Mouse (Mus musculus): ENCODE results near the gene Ebf4. TPM values are rescaled to one million over a fixed set of nuclear protein-coding genes. Genes with fewer than 3 reads are reported as not detected.

Gene Ebf4
- total RNA-seq, 2 experiments from 2014 or later: 11.3 to 11.8 TPM

DNA sequence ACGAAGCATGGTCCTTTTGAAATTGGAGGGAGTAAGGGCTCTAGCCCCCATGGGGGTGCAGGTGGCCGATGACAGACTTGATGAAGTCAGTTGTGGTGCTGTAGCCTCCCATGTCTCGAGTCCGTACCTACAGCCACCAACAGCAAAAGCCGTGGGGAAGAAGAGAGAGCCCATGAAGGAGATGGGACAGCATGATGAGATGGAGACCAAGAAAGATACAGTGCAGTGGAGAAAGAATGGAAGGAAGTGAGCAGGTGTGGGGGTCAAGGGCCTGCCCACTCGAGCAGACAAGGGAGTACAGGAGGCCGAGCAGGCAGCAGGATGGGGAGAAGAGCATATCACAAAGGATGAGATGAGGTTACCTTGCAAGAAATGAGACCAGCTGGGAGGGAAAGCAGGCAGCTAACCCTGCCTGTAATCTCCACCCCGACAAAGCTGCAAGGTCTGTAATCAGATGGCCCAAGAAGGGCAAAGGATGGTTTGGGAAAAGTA lies 15.3 kb upstream of the Ebf4 start:
- no peak for DNase-seq (ENCODE audit: low spot score in 2 of 2)
- Histone ChIP-seq H3K27ac (peak overlapping the region; percentile 81), H3K4me3 (no peak overlapping the region; the same call in 1 of the 2 replicates)
- TF ChIP-seq CTCF (conservative IDR thresholded peaks at IDR 0.05): no peak

DNA sequence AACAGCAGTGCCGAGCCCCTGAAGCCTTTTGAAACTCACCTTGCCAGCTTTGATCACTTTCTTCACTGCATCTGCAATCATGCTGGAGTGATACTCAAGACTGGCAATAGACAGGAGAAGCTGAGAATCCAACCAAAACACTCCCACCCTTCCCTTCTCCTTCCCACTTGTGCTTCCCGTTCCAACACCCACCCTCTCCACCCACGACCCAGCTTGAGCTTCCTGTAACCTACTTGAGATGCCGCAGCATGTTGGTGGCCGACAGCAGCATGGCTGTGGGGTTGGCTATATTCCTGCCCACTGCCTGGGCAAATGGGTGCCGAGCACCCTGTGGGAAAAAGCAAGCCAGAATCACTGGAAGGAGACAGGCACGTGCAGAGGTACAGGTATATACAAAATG lies 14.7 kb upstream of the Ebf4 start:
- DNase-seq (ENCODE audit: low spot score in 2 of 2): peak; percentile 55 to 72
- no peak for TF ChIP-seq CTCF (conservative IDR thresholded peaks at IDR 0.05)
- peak overlapping the region; percentile 6; the same call in 1 of the 2 replicates for H3K4me3 ChIP-seq
- H3K27ac ChIP-seq: peak overlapping the region; percentile 81

DNA sequence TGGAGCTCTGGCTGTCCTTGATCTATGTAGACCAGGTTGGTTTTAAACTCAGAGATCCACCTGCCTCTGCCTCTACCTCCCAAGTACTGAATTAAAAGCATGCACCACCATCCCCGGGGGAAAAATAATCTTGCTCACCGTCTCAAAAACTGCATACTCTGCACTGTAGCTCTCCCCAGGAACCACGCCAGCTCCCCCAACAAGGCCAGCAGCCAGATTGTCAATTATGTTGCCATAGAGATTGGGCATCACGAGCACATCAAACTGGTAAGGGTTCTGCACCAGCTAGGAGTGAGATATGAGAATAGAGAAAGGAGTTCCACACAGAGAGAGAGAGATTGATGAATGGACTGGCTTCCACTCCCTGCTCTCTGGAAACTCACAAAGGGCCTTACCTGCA lies 14.2 kb upstream of the Ebf4 start:
- Histone ChIP-seq H3K4me3 (peak overlapping the region; percentile 6; the same call in 1 of the 2 replicates), H3K27ac (peak overlapping the region; percentile 81)
- peak; percentile 69 for DNase-seq (ENCODE audit: low spot score in 2 of 2)
- TF ChIP-seq CTCF (conservative IDR thresholded peaks at IDR 0.05): no peak

DNA sequence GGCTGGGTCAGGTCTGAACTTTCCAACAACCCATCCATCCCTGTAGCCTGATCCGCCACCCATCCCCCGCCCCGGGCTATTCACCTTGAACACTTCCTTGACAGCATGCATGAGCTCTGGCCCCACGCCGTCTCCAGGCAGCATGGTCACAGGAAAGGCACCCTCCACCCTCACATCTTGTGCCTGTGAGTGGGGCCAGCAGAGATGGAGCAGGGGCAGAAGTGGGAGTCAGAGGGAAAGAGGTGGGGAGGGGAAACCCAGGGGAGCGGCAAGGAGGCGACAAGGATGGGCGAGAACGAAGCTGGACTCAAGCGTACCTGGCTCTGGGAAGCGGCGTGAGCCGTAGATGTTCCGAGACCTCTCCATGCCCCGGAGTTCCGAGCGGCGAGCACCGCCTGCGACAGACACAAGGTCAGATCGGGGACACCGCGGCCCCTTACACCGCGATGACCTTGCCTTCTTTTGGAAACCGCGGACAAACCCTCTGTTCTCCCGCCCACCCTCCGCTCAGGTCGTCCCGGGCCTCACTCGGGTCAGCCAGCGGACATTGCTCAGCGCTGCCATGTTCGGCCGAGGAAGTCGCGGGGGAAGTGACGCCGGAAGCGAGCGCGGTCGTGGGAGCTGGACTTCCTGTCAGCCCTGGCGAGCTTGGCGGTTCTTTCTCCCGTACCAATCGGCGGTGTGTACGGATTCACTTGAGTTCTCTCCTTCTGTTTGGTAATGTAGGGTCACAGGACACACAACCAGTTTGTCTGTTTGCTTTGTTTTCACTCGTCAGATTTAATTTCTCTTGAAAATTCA lies 10.9 kb upstream of the Ebf4 start, which contains the start of gene Idh3b:
Gene Idh3b (minus strand): TSS at position 694 of the 801 bp plus-strand sequence.
- peak; percentile 89 to 94 for DNase-seq (ENCODE audit: low spot score in 2 of 2)
- TF ChIP-seq CTCF (conservative IDR thresholded peaks at IDR 0.05): no peak
- Histone ChIP-seq H3K27ac (peak within 1 kb of the TSS; percentile 99), H3K4me3 (peak within 1 kb of the TSS; percentile 99)

DNA sequence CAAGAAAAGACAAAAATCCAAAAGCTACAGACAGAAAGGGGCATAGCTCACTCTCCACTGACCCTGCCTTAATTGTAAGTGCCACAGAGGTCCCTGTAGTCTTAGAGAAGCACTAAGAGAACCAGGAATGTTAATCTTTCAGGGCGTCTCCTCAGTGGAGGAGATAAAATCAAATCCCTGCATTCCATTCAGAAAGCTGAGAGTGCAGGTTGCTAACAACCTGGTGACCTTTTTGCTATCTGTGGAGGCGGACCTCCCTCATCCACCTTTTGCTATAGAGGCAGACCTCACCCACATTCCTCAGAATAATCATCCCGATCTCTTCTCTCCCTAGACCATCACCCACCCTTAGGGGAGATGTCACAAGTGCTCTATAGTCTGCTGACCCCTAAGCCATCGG lies 5.9 kb upstream of the Ebf4 start:
- Histone ChIP-seq H3K4me3 (no peak overlapping the region), H3K27ac (no peak overlapping the region)
- TF ChIP-seq CTCF (conservative IDR thresholded peaks at IDR 0.05): no peak
- DNase-seq (ENCODE audit: low spot score in 2 of 2): no peak

DNA sequence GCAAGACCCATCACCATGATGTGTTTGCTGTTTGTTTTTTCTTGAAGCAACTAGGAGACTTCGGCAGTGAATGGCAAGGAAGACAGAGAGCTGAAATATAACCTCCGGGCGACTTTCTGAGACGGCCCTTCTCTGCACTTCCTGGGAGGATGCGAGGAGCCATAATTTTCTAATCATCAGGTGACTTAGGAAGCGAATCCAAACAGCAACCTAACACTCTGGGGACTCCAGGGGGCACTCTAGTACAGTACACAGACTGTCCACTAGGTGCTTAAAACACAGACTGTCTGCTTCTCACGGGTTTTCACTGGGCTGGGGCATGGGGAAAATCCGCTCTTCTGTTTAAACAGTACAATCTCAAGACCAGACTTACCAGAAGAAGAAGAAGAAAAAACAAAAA lies 3.5 kb upstream of the Ebf4 start:
- DNase-seq (ENCODE audit: low spot score in 2 of 2): peak; percentile 77 to 79
- Histone ChIP-seq H3K27ac (0 out of 2 replicates have a peak overlapping the region, but pooled peaks have one; percentile 43), H3K4me3 (no peak overlapping the region; the same call in 1 of the 2 replicates)
- peak; percentile 99 for TF ChIP-seq CTCF (conservative IDR thresholded peaks at IDR 0.05)

DNA sequence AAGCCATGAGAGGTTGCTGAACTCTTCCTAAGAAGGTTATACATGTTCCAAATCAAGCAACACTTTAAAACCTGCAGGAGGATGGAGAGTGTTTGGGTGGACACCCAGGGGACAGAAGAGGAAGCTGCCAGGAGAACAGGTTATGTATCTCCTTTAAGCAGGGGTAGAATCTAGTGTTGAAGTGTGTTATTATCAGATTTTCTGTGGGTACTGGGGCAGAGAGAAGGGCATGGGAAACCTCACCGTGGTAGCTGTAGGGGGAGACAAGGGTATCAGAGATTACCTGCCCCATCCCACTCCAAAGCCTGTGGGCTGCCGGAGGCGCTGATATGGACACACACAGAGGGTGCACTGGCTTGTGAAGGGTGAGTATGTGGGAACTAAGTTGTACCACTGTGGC lies 2.0 kb upstream of the Ebf4 start:
- no peak for DNase-seq (ENCODE audit: low spot score in 2 of 2)
- TF ChIP-seq CTCF (conservative IDR thresholded peaks at IDR 0.05): no peak
- Histone ChIP-seq H3K4me3 (no peak overlapping the region), H3K27ac (no peak overlapping the region)

DNA sequence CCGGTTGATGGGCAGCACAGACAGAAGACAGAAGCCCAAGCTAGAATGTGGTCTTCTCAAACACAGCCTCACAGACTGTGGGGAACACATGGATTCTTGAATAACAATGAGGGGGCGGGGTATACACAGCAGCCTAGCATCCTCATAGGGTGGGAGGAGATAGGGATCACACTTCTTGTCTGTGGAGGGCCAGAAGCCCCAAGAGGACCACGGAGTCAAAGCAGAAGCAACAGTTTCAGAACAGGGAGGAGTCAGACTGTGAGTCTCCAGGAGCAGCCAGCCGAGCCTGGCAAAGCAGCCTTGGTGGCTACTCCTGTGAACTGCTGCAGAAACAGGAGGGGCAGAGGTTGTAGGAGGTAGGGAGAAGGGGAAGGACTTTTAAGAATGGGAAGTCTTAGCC lies 1.5 kb upstream of the Ebf4 start:
- Histone ChIP-seq H3K27ac (no peak overlapping the region), H3K4me3 (no peak overlapping the region)
- peak in 1 of 2 experiments; percentile 37 for DNase-seq (ENCODE audit: low spot score in 2 of 2)
- TF ChIP-seq CTCF (conservative IDR thresholded peaks at IDR 0.05): no peak

DNA sequence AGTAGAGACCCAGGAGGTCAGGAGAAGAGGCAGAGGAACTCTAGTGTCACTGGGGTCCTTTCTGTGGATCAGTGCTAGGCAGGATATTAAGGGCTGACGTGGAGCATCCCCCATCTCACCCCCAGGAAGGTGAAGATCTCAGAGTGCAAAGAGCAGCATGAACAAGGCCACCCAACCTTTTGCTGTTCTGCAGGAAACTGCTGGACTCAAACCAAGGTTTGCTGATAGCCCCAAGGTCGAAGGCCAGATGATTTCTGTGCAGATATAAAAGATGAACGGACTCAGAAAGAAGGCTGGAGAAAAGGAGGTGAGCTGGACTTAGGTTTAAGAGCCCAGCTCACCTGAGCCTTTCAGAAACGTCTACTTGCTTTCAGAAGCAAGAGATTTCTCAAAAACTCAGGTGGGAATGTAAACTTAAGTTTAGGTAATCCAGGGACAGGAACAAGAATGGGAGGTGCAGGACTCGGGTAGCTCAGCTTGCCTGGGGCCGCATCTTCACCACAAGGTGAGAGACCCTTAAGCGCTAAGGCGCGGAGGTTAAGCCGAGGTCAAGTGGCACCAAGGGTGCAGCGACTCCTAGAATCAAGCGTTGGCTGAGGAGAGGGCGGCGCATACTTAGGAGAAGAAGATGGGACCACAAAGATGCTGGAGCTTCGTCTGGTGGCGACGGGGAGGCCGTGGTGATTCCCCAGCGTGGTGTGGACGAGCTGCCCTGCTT lies 592 bp upstream of the Ebf4 start:
- no peak for DNase-seq (ENCODE audit: low spot score in 2 of 2)

DNA sequence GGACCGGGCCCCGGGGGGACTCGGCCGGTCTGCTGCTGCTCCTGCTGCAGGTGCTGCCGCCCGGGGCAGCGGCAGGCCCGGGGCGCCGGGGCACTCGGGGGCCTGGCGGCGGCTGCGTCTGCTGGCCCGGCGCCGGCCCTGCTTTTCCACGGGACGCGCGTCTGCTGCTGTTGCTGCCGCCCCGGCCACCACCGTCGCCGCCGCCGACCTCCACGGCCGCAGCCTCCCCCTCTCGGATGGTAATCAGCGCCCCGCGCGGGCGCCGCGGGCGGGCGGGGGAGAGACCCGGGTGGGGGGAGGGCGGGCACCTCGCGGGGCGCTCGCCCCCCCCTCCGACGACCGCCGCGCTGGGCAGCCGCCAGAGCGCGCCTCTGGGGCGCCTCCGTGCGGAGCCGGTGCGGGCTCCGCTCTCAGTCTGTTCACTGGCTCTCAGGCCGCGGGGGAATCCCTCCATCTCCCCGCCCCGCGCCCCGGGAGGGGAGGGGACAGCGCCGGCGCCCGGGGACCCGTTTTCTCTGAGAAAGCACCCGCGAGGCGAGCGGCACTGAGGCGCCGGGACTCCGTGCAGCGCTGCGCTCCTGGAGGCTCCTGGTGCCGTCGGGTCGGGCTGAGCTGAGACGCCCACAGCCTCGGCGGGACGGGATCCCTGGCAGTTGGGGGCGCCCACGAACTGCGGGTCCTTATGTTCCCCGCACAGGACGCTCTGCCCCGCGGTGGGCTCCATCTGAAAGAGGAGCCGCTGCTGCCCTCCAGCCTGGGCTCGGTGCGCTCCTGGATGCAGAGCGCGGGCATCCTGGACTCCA lies 563 bp downstream of the Ebf4 start:
- Histone ChIP-seq H3K27ac (peak overlapping the region; percentile 77), H3K4me3 (peak overlapping the region; percentile 64)
- peak; percentile 48 for TF ChIP-seq CTCF (conservative IDR thresholded peaks at IDR 0.05)
- peak; percentile 32 to 47 for DNase-seq (ENCODE audit: low spot score in 2 of 2)

More for the DNA sequence above, 592 bp upstream of the Ebf4 start:
- H3K27ac ChIP-seq: peak overlapping the region; percentile 77
- H3K4me3 ChIP-seq: peak overlapping the region; percentile 64
- TF ChIP-seq CTCF (conservative IDR thresholded peaks at IDR 0.05): no peak

DNA sequence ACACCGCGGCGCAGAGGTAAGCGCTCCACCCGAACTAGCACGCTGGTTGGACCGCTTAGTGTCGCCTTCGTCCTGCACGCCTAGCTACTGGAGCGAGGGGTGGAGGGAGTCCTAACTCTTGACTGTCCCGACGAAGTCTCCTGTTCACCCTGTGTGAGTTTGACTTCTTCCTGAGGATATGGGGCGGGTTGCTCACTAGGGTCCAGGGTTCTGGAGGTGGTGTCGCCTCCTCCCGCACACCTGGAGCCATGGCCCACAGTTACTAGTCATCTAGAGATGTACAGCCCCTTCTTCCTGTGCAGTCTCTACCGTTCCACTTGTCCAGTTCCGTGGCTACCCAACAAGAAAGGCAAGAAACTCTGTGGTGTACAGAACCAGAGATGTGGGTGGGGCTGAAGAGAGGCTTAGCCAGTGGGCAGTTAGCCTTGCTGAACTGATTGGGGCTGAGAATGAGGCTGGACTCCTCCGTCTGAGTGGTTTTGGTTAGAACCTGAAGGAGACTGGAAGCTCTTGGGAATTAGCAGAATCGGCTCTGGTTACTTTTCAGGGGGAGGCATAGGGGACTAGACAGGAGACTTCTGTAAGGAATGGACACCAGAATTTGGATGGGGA lies 1.3 kb downstream of the Ebf4 start:
- no peak for TF ChIP-seq CTCF (conservative IDR thresholded peaks at IDR 0.05)
- peak overlapping the region; percentile 64 for H3K4me3 ChIP-seq
- 0 out of 2 replicates have a peak overlapping the region, but pooled peaks have one; percentile 77 for H3K27ac ChIP-seq
- DNase-seq (ENCODE audit: low spot score in 2 of 2): no peak

DNA sequence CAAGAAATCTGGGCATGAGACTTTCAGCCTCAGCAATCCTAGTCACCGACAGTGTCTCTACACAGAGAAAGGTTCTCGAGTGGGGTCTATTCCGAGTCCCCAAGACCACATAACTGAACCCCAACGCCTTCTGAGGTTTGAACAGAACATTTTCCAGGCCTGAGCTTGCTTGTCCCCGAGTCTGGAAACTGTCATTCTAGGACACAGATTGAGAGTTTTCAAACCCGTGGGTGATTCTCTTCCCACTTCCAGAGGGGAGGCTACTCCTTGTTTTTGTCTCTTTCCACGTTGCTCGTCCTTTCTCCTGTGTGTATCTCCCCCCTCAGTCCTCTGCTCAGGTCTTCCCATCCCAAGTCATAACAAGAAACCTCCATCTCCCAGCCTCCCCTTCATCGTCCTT lies 2.6 kb downstream of the Ebf4 start:
- Histone ChIP-seq H3K27ac (no peak overlapping the region), H3K4me3 (no peak overlapping the region)
- TF ChIP-seq CTCF (conservative IDR thresholded peaks at IDR 0.05): no peak
- no peak for DNase-seq (ENCODE audit: low spot score in 2 of 2)
